ENCODE assay signal across 9 mouse cellular contexts in the genomic region with DNA sequence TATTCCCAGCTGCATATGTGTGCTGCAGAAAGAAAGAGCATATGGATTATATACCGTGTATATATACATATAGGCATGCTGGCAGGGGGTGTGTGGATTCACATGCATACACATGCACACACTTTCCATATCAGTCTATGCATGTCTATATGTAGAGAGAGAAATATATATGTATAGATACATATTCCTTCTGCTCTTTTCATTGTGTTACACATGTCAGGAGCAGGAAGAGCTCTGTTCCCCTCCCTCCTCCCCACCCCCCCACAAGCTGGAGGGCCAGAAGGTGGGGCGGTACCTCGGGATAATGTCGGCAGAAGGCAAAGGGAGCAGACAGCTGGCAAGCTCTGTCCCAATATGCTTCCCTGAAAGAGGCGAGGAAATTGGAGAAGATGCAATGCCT.
DNase-seq lines count a peak whose midpoint lies in the region; ATAC-seq and TF ChIP-seq lines count a peak whose summit lies in the region.
"Had no signal": no experiment of that assay in that cellular context is flagged by ENCODE, and none has a peak within 500 bp of the region (broad histone marks: within the 10 kb centered on the region; RNA-seq: fewer than 3 reads in every experiment).

No protein-coding gene starts in this region.

- DNase-seq in embryo, embryonic 11 days, result peak; percentile 15
- DNase-seq in embryo, embryonic 10.5 days (ENCODE audit: low spot score), result no peak
- DNase-seq in cerebellum, adult 9-11 months, result peak; percentile 96
- peak; percentile 82 to 87 for DNase-seq in layer of hippocampus, adult 2 months (ENCODE audit: low spot score in 2 of 2)
- DNase-seq in midbrain, postnatal 0 days (ENCODE audit: low spot score), result peak; percentile 69
- DNase-seq in urinary bladder, postnatal 4 days (ENCODE audit: low spot score in 2 of 2), result no peak
- no peak for DNase-seq in Muller cell, postnatal 12 days (ENCODE audit: inconsistent ontology term)

- 44% methylated on average over 5 of the region's 5 CpGs for WGBS in midbrain, postnatal 0 days
- 61% methylated on average over 5 of the region's 5 CpGs for WGBS in kidney, embryonic 15.5 days

- peak overlapping the region; percentile 87 for H3K27ac ChIP-seq in layer of hippocampus, adult 2 months
- H3K27ac ChIP-seq in midbrain, postnatal 0 days (ENCODE audit: low read depth, low read length), result no peak overlapping the region
- no peak overlapping the region for H3K27ac ChIP-seq in kidney, embryonic 15.5 days
- H3K27ac ChIP-seq: left cerebral cortex, adult 2 months had no signal

- ATAC-seq in midbrain, postnatal 0 days (ENCODE audit: low FRiP score), result no peak
- no peak for ATAC-seq in kidney, embryonic 15.5 days (replicated peaks; ENCODE audit: low FRiP score)

- H3K4me3 ChIP-seq in layer of hippocampus, adult 2 months, result no peak overlapping the region
- no peak overlapping the region for H3K4me3 ChIP-seq in midbrain, postnatal 0 days (ENCODE audit: low read depth, low read length)
- no peak overlapping the region for H3K4me3 ChIP-seq in kidney, embryonic 15.5 days (replicated peaks)
- H3K4me3 ChIP-seq: left cerebral cortex, adult 2 months had no signal

- H3K27me3 ChIP-seq in midbrain, postnatal 0 days (ENCODE audit: insufficient read depth, low read length), result no peaks in the 10 kb centered on the region
- no peaks in the 10 kb centered on the region for H3K27me3 ChIP-seq in kidney, embryonic 15.5 days

- H3K4me1 ChIP-seq in midbrain, postnatal 0 days (ENCODE audit: insufficient read depth, low read length), result no peaks in the 10 kb centered on the region
- no peaks in the 10 kb centered on the region for H3K4me1 ChIP-seq in kidney, embryonic 15.5 days

- no peaks in the 10 kb centered on the region for H3K9me3 ChIP-seq in midbrain, postnatal 0 days (ENCODE audit: low read length)
- no peaks in the 10 kb centered on the region for H3K9me3 ChIP-seq in kidney, embryonic 15.5 days (replicated peaks)

- H3K9ac ChIP-seq in midbrain, postnatal 0 days (replicated peaks; ENCODE audit: low read length, poor library complexity, severe bottlenecking), result no peak overlapping the region
- no peak overlapping the region for H3K9ac ChIP-seq in kidney, embryonic 15.5 days

- TF ChIP-seq CTCF in layer of hippocampus, adult 2 months (conservative IDR thresholded peaks at IDR 0.05), result no peak
- no peak for TF ChIP-seq CTCF in midbrain, postnatal 0 days (IDR thresholded peaks at IDR 0.05)

- H3K4me2 ChIP-seq in midbrain, postnatal 0 days (ENCODE audit: low read depth, low read length, poor library complexity, severe bottlenecking), result no peak overlapping the region
- H3K4me2 ChIP-seq in kidney, embryonic 15.5 days, result no peak overlapping the region

- no peaks in the 10 kb centered on the region for H3K36me3 ChIP-seq in midbrain, postnatal 0 days (ENCODE audit: insufficient read depth, low read length)
- no peaks in the 10 kb centered on the region for H3K36me3 ChIP-seq in kidney, embryonic 15.5 days

Comparison
In these comparisons a context has a peak if more than half of its experiments do, and no peak if none do; other contexts are left out.
1. DNase-seq: peak in embryo, embryonic 11 days (single experiment), cerebellum, adult 9-11 months (single experiment), layer of hippocampus, adult 2 months (2 of 2) and midbrain, postnatal 0 days (single experiment); none in embryo, embryonic 10.5 days (single experiment), urinary bladder, postnatal 4 days (0 of 2) and Muller cell, postnatal 12 days (single experiment).